Mouse (Mus musculus): ENCODE results near the gene Ripor2.

Gene Ripor2

GRCm38 (mm10) chr13:24584403-24584802 is 2.4 kb downstream of the Ripor2 start:
- peak; percentile 40 for DNase-seq (ENCODE audit: low read depth, low spot score)

GRCm38 (mm10) chr13:24584841-24585240 is 2.9 kb downstream of the Ripor2 start:
- DNase-seq (ENCODE audit: low read depth, low spot score): no peak

- no peak for DNase-seq (ENCODE audit: low read depth, low spot score)
Observed at GRCm38 (mm10) chr13:24585369-24585768, 3.4 kb downstream of the Ripor2 start.

- DNase-seq (ENCODE audit: low read depth, low spot score): no peak
Observed at GRCm38 (mm10) chr13:24587192-24587895, 5.4 kb downstream of the Ripor2 start.

- DNase-seq (ENCODE audit: low read depth, low spot score): no peak
Observed at GRCm38 (mm10) chr13:24588603-24589002, 6.6 kb downstream of the Ripor2 start.

GRCm38 (mm10) chr13:24591737-24592136 is 9.7 kb downstream of the Ripor2 start:
- DNase-seq (ENCODE audit: low read depth, low spot score): no peak

- no peak for DNase-seq (ENCODE audit: low read depth, low spot score)
Observed at GRCm38 (mm10) chr13:24594303-24594702, 12.3 kb downstream of the Ripor2 start.

GRCm38 (mm10) chr13:24599631-24600041 is 17.6 kb downstream of the Ripor2 start:
- no peak for DNase-seq (ENCODE audit: low read depth, low spot score)

GRCm38 (mm10) chr13:24602978-24603377 is 21.0 kb downstream of the Ripor2 start:
- no peak for DNase-seq (ENCODE audit: low read depth, low spot score)

GRCm38 (mm10) chr13:24603591-24604009 is 21.6 kb downstream of the Ripor2 start:
- no peak for DNase-seq (ENCODE audit: low read depth, low spot score)

- no peak for DNase-seq (ENCODE audit: low read depth, low spot score)
Observed at GRCm38 (mm10) chr13:24604096-24604495, 22.1 kb downstream of the Ripor2 start.

GRCm38 (mm10) chr13:24604761-24605591 is 23.0 kb downstream of the Ripor2 start:
- DNase-seq (ENCODE audit: low read depth, low spot score): no peak

- no peak for DNase-seq (ENCODE audit: low read depth, low spot score)
Observed at GRCm38 (mm10) chr13:24605755-24606154, 23.8 kb downstream of the Ripor2 start.

- no peak for DNase-seq (ENCODE audit: low read depth, low spot score)
Observed at GRCm38 (mm10) chr13:24607961-24608360, 26.0 kb downstream of the Ripor2 start.

- DNase-seq (ENCODE audit: low read depth, low spot score): no peak
Observed at GRCm38 (mm10) chr13:24608709-24609108, 26.7 kb downstream of the Ripor2 start.

GRCm38 (mm10) chr13:24610883-24611282 is 28.9 kb downstream of the Ripor2 start:
- no peak for DNase-seq (ENCODE audit: low read depth, low spot score)

GRCm38 (mm10) chr13:24613031-24613430 is 31.0 kb downstream of the Ripor2 start:
- DNase-seq (ENCODE audit: low read depth, low spot score): no peak

- DNase-seq (ENCODE audit: low read depth, low spot score): no peak
Observed at GRCm38 (mm10) chr13:24613433-24613832, 31.4 kb downstream of the Ripor2 start.

GRCm38 (mm10) chr13:24613927-24614780 is 32.2 kb downstream of the Ripor2 start:
- no peak for DNase-seq (ENCODE audit: low read depth, low spot score)

- DNase-seq (ENCODE audit: low read depth, low spot score): no peak
Observed at GRCm38 (mm10) chr13:24615921-24616565, 34.1 kb downstream of the Ripor2 start.

GRCm38 (mm10) chr13:24616645-24617044 is 34.7 kb downstream of the Ripor2 start:
- no peak for DNase-seq (ENCODE audit: low read depth, low spot score)

Data from 3T3-L1 (cell line).